Mouse (Mus musculus): ENCODE data around the gene Ccdc84.
"Not testable (repeated sequence)": the region's sequence is repeated elsewhere in the genome, so short reads cannot be mapped to it uniquely, and the experiment has no call there.

Ccdc84 gene

DNA sequence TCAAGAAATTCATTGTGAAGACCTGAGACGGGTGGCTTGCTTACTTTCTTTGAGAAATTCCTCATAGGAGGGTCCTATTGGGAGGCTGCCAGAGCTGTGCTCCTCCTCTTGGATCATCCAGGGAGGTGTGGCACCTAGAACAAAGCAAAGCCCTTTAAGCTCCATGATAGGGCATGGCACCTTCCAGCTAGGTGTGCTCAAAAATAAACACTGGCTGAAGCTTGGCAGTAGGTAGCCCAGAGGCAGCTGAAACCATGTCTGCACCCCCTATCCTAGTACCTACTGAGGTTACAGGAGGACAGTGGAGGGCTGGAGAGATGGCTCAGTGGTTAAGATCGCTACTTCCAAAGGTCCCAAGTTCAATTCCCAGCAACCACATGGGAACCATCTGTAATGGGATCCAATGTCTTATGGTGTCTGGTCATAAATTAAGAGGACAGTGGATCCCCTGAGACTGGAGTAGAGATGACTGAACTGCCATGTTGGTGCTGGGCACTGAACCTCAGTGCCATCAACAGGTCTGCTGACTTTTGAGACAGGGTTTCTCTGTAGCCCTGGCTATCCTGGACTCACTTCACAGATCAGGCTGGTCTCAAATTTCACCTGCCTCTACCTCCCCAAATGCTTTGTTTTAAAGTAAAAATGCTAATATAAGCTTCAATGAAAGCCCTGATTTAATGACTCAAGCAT, 7.6 kb downstream of the Ccdc84 start:
- in situ Hi-C loops (cut with MboI; ENCODE audit: low sequenced_read_pairs): no loop called here

DNA sequence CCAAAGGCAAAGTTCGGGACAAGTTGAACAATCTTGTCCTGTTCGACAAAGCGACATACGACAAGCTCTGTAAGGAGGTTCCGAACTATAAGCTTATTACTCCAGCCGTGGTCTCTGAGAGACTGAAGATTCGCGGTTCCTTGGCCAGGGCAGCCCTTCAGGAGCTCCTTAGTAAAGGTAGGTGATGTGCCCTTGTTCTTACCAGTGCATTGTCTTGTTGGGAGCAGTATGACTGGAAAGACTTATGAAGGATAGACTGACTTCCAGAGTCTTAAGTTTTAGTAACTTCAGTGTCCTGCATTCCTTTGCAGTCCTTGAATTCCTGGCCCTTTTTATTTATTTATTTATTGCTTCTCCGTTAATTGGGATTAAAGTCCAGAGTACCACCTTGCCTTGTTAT, 9.7 kb downstream of the Ccdc84 start:
- in situ Hi-C loops (cut with MboI; ENCODE audit: low sequenced_read_pairs): not testable (repeated sequence)

DNA sequence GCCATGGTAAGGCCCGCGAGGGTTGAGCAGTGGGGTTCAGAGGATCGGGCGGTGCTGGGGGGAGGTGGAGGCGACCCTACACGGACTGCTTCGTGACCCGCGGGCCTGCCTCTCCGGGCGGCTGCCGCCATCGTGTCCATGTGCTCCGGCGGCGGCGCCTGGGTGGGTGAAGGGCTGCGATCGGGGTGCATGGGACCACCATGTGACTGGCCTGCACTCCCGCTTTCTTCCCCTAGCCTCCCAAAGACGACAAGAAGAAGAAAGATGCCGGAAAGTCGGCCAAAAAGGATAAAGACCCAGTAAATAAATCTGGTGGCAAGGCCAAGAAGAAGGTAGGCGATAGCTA, 10.6 kb downstream of the Ccdc84 start:
- in situ Hi-C loops (cut with MboI; ENCODE audit: low sequenced_read_pairs): no loop called here

DNA sequence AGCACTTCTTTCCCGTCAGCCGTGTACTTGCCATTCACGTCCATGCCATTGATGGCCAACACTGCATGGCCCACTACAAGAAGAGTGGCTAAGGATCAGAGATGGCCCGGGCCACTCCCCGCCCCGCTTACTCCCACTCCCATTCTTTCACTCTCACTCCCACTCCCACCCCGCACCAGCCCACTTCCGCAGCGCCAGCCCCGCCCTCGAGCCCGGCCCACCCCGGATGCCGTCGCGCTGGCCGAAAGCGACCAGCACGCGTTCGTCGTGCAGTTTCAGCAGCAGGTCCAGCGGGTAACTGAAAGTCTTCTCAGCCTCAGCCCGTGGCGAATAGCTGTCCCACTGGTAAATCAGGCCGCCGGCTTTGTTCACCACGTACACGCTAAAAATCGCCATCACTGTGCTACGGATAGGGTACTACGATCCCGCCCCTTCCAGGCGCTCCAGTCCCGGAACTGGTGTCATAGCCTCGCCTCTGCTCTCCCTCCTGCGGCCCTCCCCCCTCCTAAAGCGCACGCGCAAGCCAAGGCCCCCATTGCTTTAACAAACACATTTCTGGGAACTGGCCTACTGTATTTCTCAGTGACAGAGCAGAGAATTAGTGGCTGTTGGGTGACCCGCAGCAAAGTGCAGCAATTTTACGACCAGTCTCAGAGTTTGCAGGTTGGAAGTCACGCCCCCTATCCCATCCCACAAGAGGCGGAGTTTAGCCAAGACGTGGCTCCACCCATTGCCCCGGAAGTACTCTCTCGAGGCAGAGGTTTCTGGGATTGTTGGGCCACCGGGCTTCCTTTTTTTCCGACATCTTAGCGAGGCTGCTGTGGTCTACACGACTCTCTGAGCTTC, 11.2 kb downstream of the Ccdc84 start, which contains the start of the genes Rps25 and Trappc4:
Gene Rps25, plus strand, starts transcription at position 234 of the 846 bp plus-strand sequence.
Gene Trappc4, minus strand, starts transcription at position 695 of the 846 bp plus-strand sequence.
- in situ Hi-C loops (cut with MboI; ENCODE audit: low sequenced_read_pairs): no loop called here

- in situ Hi-C loops (cut with MboI; ENCODE audit: low sequenced_read_pairs): no loop called here
These were observed 13.4 kb downstream of the Ccdc84 start for GRCm38 (mm10) chr9:44405011-44405410.

GRCm38 (mm10) chr9:44401081-44401480, 17.3 kb downstream of the Ccdc84 start:
- in situ Hi-C loops (cut with MboI; ENCODE audit: low sequenced_read_pairs): no loop called here

DNA sequence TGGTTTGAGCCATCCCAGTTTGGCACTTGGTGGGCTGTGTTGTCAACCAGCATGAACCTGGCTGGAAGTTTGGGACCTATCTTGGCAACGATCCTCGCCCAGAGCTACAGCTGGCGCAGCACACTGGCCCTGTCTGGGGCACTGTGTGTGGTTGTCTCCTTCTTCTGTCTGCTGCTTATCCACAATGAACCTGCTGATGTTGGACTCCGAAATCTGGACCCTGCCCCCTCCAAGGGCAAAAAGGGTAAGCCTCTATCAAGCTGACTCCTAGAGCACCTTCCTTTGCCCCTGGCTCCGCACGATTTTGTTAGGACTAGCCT, 18.6 kb downstream of the Ccdc84 start:
- in situ Hi-C loops (cut with MboI; ENCODE audit: low sequenced_read_pairs): no loop called here

GRCm38 (mm10) chr9:44399114-44399794, 19.1 kb downstream of the Ccdc84 start:
- in situ Hi-C loops (cut with MboI; ENCODE audit: low sequenced_read_pairs): no loop called here

DNA sequence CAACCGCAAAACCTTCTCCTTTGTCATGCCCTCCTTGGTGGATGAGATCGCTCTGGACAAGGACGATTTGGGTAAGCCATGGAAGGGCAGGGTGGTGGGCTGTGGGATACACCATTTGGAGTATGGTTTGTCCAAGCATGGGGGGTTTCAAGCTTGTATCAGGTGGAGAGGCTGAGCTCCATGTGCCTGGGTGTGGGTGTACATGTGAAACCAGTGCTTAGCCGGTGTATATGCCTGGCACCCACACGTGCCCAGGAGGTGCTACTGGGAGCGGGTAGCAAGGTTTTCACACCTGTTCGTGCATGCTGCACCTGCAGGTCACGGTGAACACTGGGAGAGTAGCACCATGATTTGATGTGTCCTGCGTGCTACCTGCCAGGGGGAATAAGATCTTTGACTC, 19.8 kb downstream of the Ccdc84 start:
- in situ Hi-C loops (cut with MboI; ENCODE audit: low sequenced_read_pairs): no loop called here

GRCm38 (mm10) chr9:44398087-44398486, 20.3 kb downstream of the Ccdc84 start:
- in situ Hi-C loops (cut with MboI; ENCODE audit: low sequenced_read_pairs): no loop called here

DNA sequence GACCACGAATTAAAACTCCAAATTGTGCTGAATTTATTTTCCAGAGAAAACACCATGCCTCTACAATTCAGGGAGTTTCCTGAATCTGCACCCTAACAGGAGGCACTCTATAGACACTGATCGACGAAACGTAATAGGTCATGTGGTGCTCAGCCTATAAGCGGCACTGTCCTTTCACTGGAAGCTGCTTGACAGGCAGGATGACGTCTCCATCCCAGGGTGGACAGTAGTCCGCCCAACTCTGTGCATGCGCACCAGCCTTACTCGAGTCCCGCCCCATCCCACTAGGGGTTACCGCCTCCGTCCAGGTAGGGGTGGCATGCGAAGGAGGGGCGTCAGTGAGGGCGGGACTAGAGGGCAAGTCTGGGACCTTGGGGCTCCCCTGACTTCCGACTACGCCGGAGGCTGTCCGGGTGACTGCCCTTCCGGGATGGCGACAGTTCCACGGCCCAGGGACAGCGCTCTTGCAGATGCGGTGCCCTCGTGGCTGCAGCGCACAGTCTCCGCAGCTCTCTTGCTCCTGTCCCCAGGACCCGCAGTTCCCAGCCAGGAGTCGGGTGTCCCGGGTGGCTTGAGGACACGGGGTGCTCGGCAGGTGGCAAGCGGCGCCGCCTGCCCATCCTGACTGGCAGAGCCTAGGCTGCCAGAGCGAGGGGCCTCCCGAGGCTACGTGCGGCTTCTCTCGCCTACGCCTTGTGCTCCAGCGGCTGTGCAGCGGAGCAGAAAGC, 21.5 kb downstream of the Ccdc84 start, which contains the start of gene Slc37a4:
Gene Slc37a4, plus strand, starts transcription at position 169 of the 728 bp plus-strand sequence.
- in situ Hi-C loops (cut with MboI; ENCODE audit: low sequenced_read_pairs): no loop called here

- in situ Hi-C loops (cut with MboI; ENCODE audit: low sequenced_read_pairs): no loop called here
These were observed 26.9 kb downstream of the Ccdc84 start for GRCm38 (mm10) chr9:44391466-44391865.

GRCm38 (mm10) chr9:44389273-44389672, 29.1 kb downstream of the Ccdc84 start:
- in situ Hi-C loops (cut with MboI; ENCODE audit: low sequenced_read_pairs): no loop called here

DNA sequence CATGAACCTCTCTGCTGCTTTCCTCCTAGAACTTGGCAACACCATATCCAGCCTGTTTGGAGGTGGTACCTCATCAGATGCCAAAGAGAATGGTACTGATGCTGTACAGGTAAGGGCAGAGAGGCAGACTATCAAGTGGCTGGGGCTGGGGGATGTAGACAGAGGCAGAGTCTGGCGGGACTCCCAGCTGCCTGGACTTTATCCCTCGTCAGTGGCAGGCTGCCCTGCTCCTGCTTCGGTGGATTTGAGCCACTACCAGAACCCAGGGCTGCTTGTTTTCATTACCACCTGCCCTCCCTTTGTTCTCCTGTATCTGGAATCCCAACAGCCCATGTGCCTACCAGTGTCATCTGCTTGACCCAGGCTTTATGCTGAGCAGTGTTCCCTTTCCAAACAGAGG, 31.1 kb downstream of the Ccdc84 start:
- in situ Hi-C loops (cut with MboI; ENCODE audit: low sequenced_read_pairs): no loop called here

DNA sequence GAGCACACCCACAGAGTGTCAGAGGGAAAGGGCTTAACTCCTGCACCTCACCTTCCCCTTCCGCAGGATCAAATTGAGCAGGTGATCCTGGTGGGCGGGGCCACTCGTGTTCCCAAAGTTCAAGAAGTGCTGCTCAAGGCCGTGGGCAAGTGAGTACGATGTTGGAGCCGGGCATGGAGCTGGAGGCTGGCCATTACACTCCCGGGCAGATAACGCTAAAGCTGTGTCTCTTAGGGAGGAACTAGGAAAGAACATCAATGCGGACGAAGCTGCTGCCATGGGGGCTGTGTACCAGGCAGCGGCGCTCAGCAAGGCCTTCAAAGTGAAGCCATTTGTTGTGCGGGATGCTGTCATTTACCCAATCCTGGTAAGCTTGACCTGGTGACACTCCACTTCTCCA, 33.8 kb downstream of the Ccdc84 start:
- in situ Hi-C loops (cut with MboI; ENCODE audit: low sequenced_read_pairs): no loop called here

DNA sequence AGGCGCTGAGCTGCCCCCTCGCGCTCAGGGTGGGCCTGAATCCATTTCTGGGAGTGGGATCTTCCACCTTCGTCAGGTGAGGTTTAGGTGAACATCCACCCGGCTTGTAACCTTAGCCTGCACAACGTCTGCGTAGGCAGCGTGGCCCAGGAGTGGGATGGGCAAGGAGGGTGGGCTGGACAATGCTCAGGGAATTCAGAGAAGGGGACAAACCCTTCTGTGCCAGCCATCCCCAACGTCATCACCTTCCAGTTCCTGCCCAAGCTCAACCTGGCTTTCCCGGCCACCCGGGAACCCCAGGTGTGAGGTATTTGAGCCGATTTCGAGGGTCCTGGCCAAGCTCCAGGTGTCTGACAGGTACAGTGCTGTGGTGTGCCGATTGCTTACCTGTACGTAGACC, 38.5 kb downstream of the Ccdc84 start:
- in situ Hi-C loops (cut with MboI; ENCODE audit: low sequenced_read_pairs): no loop called here

DNA sequence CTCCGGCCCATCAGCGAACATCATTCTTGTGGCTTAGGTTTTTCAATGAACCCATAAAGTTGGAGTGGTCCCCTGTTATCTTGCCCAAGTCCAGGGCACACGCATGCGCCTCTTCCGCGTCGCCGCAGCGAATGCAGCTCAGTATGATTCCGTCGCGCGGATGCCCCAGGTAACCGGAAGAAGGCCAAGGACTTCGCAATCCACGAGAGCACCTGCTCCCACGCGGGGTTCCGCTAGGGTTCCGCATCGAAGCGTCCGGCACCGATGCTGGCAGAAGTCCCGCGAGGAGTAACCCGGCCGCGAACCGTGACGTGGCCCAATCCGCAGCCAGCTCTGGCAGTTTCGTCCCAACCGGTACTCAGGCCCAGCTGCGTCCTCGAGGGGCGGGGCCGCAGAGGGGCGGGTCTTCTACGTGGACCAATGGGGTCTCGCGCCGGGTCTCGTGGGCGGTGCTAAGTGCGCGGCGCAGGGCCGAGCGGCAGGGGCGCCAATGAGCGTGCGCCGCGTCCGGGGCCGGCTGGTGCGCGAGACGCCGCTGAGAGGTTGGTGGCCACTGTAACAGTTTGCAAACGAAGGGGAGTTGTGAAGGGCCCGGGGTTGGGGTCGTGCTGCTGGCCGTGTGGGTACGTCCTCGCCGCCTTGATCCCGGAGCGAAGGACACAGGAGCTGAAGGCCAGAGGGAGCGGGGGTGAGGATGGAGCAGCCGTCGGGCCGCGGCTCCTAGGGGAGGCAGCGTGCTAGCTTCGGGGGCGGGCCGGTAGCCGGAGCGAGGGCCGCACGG, 39.1 kb downstream of the Ccdc84 start, which contains the start of gene Hyou1:
Gene Hyou1, plus strand, starts transcription at position 437 of the 781 bp plus-strand sequence.
- in situ Hi-C loops (cut with MboI; ENCODE audit: low sequenced_read_pairs): no loop called here

GRCm38 (mm10) chr9:44378153-44378730, 40.1 kb downstream of the Ccdc84 start:
- in situ Hi-C loops (cut with MboI; ENCODE audit: low sequenced_read_pairs): no loop called here

GRCm38 (mm10) chr9:44377335-44377734, 41.0 kb downstream of the Ccdc84 start:
- in situ Hi-C loops (cut with MboI; ENCODE audit: low sequenced_read_pairs): not testable (repeated sequence)

- in situ Hi-C loops (cut with MboI; ENCODE audit: low sequenced_read_pairs): no loop called here
These were observed 42.2 kb downstream of the Ccdc84 start for GRCm38 (mm10) chr9:44376141-44376540.
